Mouse (Mus musculus) c-Kit-positive CD71-positive TER-119-positive erythroid progenitor cells, embryonic 14.5 days (primary cell): ENCODE data around the gene Fut2.

Source experiments
- DNase-seq: peaks from one replicate; pipeline ENCODE4 v3.0.0-alpha.2; 2013; ENCODE audit warnings: low spot score

Gene Fut2

GRCm38 (mm10) chr7:45702809-45703520 lies 36.8 kb upstream of the Fut2 start:
- DNase-seq: no peak

DNA sequence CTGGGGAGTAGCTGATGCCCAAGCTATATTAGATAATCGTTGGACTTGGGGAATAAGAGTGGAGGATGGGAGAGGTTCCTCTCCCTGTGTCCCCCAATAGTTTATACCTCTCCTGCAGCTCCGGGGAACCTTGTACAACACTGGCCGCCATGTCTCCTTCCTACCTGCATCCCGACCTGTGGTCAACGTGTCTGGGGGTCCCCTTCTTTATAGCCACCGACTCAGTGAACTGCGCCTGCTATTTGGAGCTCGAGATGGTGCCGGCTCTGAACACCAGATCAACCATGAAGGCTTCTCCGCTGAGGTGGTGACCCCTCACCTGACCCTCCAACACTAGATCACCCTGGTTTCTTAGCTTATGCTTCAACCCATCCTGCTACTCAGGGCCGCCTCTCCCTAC lies 36.1 kb upstream of the Fut2 start:
- no peak for DNase-seq

DNA sequence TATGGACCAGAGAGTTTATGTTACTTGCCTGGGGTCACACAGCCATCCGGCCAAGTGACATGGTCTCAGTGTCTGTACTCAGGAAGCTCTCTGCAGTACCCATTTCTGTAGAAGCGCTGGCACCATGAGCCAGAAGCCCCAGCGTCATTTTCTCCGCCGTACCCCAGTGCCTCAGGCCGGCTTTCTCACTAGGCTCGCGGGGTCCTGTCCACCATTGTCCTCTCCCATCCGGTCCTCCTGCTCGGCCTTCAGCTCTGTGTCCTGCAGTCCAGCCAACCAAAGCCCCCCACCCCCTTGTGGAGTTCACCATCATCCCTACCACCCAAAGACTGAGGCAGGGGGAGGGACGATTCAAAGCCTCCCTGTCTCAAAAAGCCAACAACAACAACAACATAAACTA lies 35.4 kb upstream of the Fut2 start:
- no peak for DNase-seq

- no peak for DNase-seq
Observed at GRCm38 (mm10) chr7:45701072-45701471, 34.9 kb upstream of the Fut2 start.

GRCm38 (mm10) chr7:45700301-45701015 lies 34.3 kb upstream of the Fut2 start:
- DNase-seq: no peak

- no peak for DNase-seq
Observed at GRCm38 (mm10) chr7:45699523-45700141, 33.4 kb upstream of the Fut2 start, which contains the start of gene Car11. TSS of gene Car11 (plus strand) at chr7:45699843.

DNA sequence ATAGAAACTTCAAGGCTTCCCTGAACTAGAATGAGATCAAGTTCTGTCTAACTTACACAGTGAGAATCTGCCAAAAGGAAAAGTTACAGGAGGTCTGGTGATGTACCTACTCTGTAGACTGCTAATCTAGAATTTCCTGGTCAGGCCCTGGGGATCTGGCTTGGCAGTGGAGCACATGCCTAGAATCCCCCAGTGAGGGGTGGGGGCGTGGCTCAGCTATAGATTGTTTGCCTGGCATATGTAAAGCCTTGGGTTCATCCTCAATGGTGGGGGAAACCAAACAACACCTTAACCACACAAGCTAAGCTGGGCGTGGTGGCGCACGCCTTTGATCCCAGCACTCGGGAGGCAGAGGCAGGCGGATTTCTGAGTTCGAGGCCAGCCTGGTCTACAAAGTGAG lies 31.7 kb upstream of the Fut2 start:
- DNase-seq: no peak

DNA sequence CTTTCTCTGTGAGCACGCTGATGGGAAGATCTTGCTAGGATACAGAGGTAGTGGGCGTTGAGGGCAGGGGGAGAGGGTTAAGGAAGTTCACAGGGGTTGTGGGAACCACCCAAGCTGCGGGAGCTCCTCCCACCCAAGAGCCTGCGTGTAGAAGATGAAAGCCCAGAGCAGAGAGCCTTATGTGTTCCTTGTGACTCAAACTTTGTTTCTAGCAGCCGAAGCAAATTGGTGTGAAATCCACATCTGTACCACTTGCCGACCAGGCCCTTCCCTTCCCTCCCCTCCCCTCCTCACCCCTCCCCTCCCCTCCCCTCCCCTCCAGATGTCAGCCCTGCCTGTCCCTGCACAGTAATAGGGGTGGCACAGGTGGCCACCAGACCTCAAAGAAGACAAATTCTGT lies 28.9 kb upstream of the Fut2 start:
- DNase-seq: no peak

DNA sequence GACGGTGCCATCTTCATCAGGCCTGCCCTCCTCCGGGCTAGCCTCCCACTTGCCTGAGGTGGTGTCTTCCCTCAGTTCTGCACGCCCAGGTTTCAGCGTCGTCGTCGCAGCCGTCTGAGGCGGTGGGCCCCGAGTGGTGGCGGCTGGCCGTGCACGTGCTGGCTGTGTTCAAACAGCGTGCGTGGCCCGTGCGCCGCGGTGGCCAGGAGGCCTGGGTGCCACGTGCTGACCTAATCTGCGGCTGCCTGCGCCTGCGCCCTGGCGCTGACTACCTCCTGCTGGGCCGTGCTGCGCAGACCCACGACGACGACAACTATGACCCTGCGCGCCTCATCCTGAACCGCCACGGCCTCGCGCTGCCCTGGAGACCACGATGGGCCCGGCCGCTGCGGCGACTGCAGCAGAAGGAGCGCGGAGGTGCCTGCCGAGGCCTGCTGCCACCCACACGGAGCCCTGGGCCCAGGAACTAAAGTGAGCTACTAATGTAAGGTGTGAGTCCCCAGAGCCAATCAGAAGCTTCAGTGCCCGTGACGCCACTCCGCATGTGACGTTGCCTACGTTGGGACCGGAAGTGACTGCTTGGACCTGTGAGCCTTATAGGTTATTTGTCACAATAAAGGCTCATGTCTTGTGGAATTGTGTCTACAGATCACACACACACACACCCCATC lies 27.9 kb upstream of the Fut2 start, which contains the start of gene Sec1:
Gene Sec1 (minus strand): TSS at position 482 of the 671 bp plus-strand sequence.
- no peak for DNase-seq

DNA sequence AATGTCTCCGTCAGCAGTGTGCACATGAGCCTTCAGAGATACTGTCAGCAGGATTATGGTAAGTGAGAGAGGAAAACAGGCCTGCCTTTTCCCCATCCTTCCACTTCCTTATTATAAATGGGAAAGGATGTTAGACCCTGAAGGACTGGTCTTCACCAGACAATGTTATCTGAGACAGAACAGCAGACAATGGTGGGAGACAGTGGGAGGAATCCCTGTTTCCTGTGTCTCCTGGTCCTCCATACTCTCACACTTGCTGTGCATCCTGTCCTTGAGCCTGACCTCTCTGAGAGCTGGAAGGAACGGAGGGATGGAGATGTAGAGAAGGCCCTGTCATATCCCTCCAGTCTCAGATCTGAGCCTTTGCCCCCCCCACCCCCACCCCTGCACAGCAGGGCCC lies 26.2 kb upstream of the Fut2 start:
- no peak for DNase-seq

- DNase-seq: no peak
Observed at GRCm38 (mm10) chr7:45689800-45690199, 23.6 kb upstream of the Fut2 start.

GRCm38 (mm10) chr7:45689099-45689498 lies 22.9 kb upstream of the Fut2 start:
- DNase-seq: no peak

DNA sequence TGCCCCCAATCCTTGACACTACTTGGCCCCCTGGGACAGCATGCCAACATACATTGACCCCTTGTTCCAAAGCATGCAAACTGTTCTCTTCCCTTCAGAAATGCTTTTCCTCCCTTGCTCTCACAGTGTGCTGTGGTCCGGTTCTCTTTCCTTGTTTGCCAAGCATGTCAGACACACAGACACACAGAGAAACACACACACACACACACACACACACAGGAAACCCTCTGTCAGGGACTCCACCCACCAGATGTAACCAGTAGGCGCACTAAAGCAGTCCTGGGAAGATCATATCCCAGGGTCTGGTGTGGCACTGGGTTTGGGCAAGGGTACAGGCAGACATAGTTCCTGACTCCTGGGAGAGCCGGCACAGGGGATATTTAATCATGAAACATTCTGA lies 20.6 kb upstream of the Fut2 start:
- no peak for DNase-seq

GRCm38 (mm10) chr7:45685811-45686210 lies 19.6 kb upstream of the Fut2 start:
- DNase-seq: no peak

DNA sequence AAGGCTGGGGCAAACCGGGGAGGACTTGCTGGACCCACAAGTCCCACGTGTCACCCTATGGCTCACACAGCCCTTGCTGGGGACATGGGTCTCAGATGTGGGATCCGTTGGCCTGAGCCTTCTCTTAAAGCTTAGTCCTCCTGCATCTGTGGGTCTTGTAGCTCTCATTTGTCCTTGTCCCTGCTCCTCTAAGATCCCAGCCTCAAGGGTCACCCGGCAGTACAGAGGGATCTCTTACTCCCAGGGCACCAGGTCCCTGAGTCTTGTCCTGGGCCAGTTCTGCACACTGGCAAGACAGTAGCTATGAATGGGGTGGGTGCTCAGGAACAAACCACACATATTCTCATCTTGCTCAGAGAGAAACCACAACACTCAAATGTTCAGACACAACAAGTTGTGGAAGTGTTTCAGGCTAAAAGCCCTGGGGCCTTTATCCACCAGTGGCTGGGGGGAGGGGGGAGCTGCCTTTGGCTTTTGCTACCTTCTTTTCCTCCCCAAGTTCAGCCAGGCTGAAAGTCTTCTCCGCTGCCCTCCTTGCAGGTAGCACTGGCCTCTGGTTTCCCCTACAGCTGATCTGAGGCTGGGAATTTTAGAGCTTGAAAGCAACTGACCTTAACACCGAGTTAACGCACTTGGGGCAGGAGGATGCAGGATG lies 17.3 kb upstream of the Fut2 start, which contains the start of gene Ntn5:
Gene Ntn5 (plus strand): TSS at position 627 of the 655 bp plus-strand sequence.
- no peak for DNase-seq

- DNase-seq: peak; percentile 73
Observed at GRCm38 (mm10) chr7:45682144-45683126, 16.2 kb upstream of the Fut2 start.

GRCm38 (mm10) chr7:45681046-45681736 lies 15.0 kb upstream of the Fut2 start:
- no peak for DNase-seq

DNA sequence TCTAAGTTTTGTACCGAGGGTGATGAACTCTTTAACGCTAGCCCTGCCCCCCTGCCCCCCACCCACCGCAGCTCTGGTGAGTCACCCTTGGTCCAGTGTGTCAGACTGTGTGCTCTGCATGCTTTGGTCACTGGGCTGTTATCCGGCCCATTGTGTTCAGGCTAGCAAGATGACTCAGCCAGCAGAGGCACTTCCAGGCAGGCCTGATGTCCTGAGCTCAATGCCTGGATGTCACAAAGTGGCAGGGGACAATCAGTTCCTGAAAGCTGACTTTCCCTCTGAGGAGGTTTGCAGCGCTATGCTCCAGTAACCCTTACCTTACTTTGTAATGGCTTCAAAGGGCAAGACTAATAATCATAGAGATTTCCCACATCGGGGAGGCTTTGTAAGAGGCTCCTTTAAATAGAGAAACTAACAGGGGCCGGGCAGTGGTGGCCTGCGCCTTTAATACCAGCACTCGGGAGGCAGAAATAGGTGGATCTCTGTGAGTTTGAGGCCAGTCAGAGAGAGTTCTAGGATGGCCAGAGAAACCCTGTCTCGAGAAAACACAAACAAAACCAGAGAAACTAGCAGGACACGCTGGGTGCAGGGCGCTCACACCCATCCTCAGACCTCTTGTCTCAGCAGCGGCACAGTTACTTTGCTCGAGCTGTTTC lies 13.9 kb upstream of the Fut2 start:
- DNase-seq: no peak

- no peak for DNase-seq
Observed at GRCm38 (mm10) chr7:45678513-45678912, 12.3 kb upstream of the Fut2 start.
